Mouse (Mus musculus) thymus, adult 2 months (tissue): ENCODE data around the gene Espn. TPM values are rescaled to one million over a fixed set of nuclear protein-coding genes. Genes with fewer than 3 reads are reported as not detected.
A peak's percentile ranks its signal among the peaks of the same experiment; 100 is the strongest.

Experiments
- DNase-seq: peaks from one replicate; pipeline ENCODE4 v3.0.0; 2021
- H3K27ac ChIP-seq: fragments of 200-500 bp; 2 replicates; pipeline ENCODE4 v1.5.1; 2012; ENCODE audit warnings: low read length, control low read depth; ENCODE audit not compliant: control insufficient read depth, insufficient read depth
- H3K27me3 ChIP-seq: fragments of 200-500 bp; 2 replicates; pipeline ENCODE4 v1.6.1; 2012; ENCODE audit warnings: mild to moderate bottlenecking, low read length, moderate library complexity, mixed read lengths; ENCODE audit not compliant: control insufficient read depth, insufficient read depth
- H3K36me3 ChIP-seq: fragments of 200-500 bp; 2 replicates; pipeline ENCODE4 v1.6.1; 2012; ENCODE audit warnings: mild to moderate bottlenecking, low read length, moderate library complexity; ENCODE audit not compliant: control insufficient read depth, insufficient read depth
- H3K4me1 ChIP-seq: fragments of 200-500 bp; replicated peaks from 2 replicates; pipeline ENCODE4 v1.6.1; 2012; ENCODE audit warnings: low read length; ENCODE audit not compliant: control insufficient read depth, insufficient read depth
- H3K4me3 ChIP-seq: fragments of 200-500 bp; 2 replicates; pipeline ENCODE4 v1.5.1; 2012; ENCODE audit warnings: mild to moderate bottlenecking, low read length, control low read depth, moderate library complexity; ENCODE audit not compliant: control insufficient read depth, insufficient read depth
- CTCF ChIP-seq: fragments of 200-500 bp; IDR thresholded peaks from 2 replicates; pipeline ENCODE4 v1.5.1; 2012; ENCODE audit warnings: mild to moderate bottlenecking, control low read depth, low read length, moderate library complexity, borderline replicate concordance; ENCODE audit not compliant: control insufficient read depth, poor library complexity, insufficient read depth; ENCODE audit errors: extremely low read depth
- POLR2A ChIP-seq: fragments of 200-500 bp; IDR thresholded peaks from 2 replicates; pipeline ENCODE4 v1.6.1; 2012; ENCODE audit warnings: mild to moderate bottlenecking, low read length, control low read depth, moderate library complexity; ENCODE audit not compliant: control insufficient read depth, poor library complexity, insufficient read depth; ENCODE audit errors: extremely low read depth
- WGBS: fragments of 180-500 bp; shearing (Covaris S2); methylation state at CpG from one replicate; pipeline ENCODE4 v1.1.7; 2018; 5-methylcytosine and 5-hydroxymethylcytosine counted together
- polyA plus RNA-seq: library from polyadenylated mRNA; depleted of rRNA; stranded (reverse); fragments of >200 nt; gene quantifications from 2 replicates; pipeline ENCODE4 v1.2.3, GENCODE M21; 2012

The Espn gene
- polyA plus RNA-seq, 1 experiment: 6.5 TPM

GRCm38 (mm10) chr4:152121183-152121505 lies 31.0 kb downstream of the Espn start:
- DNase-seq: no peak
- TF ChIP-seq CTCF (no peak), POLR2A (no peak)
- Histone ChIP-seq H3K4me3 (peak overlapping the region; percentile 37), H3K36me3 (no peaks in the 10 kb centered on the region), H3K27ac (peak overlapping the region; percentile 13; the same call in 1 of the 2 replicates), H3K27me3 (peaks cover 10% of the 10 kb centered on the region; the same call in 1 of the 2 replicates), H3K4me1 (peaks cover 43% of the 10 kb centered on the region)
- 5% methylated on average over 12 of the region's 12 CpGs for WGBS

- peak overlapping the region; percentile 13; the same call in 1 of the 2 replicates for H3K27ac ChIP-seq
- peak; percentile 45 for DNase-seq
- H3K27me3 ChIP-seq: peaks cover 7% of the 10 kb centered on the region; the same call in 1 of the 2 replicates
- TF ChIP-seq CTCF (no peak), POLR2A (no peak)
- WGBS: 6% methylated on average over 31 of the region's 31 CpGs
- H3K4me3 ChIP-seq: peak overlapping the region; percentile 37
- no peaks in the 10 kb centered on the region for H3K36me3 ChIP-seq
- H3K4me1 ChIP-seq: peaks cover 46% of the 10 kb centered on the region
Measured at GRCm38 (mm10) chr4:152120311-152121182, 31.6 kb downstream of the Espn start.

GRCm38 (mm10) chr4:152119396-152120292 lies 32.5 kb downstream of the Espn start:
- Histone ChIP-seq H3K4me1 (peaks cover 38% of the 10 kb centered on the region), H3K4me3 (no peak overlapping the region), H3K27me3 (peaks cover 7% of the 10 kb centered on the region; the same call in 1 of the 2 replicates), H3K36me3 (no peaks in the 10 kb centered on the region), H3K27ac (no peak overlapping the region)
- 0 out of 2 replicates have a peak, but pooled peaks have one; percentile 33 for TF ChIP-seq CTCF
- TF ChIP-seq POLR2A: no peak
- DNase-seq: no peak
- WGBS: 59% methylated on average over 39 of the region's 39 CpGs

GRCm38 (mm10) chr4:152117538-152117937 lies 34.6 kb downstream of the Espn start:
- H3K4me3 ChIP-seq: no peak overlapping the region
- H3K4me1 ChIP-seq: peaks cover 25% of the 10 kb centered on the region
- no peak for TF ChIP-seq POLR2A
- no peak for TF ChIP-seq CTCF
- no peak overlapping the region for H3K27ac ChIP-seq
- no peak for DNase-seq
- 91% methylated on average over 9 of the region's 9 CpGs for WGBS
- peaks cover 7% of the 10 kb centered on the region; the same call in 1 of the 2 replicates for H3K27me3 ChIP-seq
- no peaks in the 10 kb centered on the region for H3K36me3 ChIP-seq

GRCm38 (mm10) chr4:152115921-152116612 lies 36.1 kb downstream of the Espn start, which contains the start of gene Tnfrsf25:
Tnfrsf25 (plus strand) TSS chr4:152115934.
- H3K4me1 ChIP-seq: peaks cover 23% of the 10 kb centered on the region
- TF ChIP-seq POLR2A (no peak), CTCF (no peak)
- WGBS: 2% methylated on average over 30 of the region's 30 CpGs
- no peak within 1 kb of the TSS for H3K27ac ChIP-seq
- peak; percentile 50 for DNase-seq
- H3K27me3 ChIP-seq: peaks cover 2% of the 10 kb centered on the region; the same call in 1 of the 2 replicates
- H3K4me3 ChIP-seq: peak within 1 kb of the TSS; percentile 46
- no peaks in the 10 kb centered on the region for H3K36me3 ChIP-seq

DNA sequence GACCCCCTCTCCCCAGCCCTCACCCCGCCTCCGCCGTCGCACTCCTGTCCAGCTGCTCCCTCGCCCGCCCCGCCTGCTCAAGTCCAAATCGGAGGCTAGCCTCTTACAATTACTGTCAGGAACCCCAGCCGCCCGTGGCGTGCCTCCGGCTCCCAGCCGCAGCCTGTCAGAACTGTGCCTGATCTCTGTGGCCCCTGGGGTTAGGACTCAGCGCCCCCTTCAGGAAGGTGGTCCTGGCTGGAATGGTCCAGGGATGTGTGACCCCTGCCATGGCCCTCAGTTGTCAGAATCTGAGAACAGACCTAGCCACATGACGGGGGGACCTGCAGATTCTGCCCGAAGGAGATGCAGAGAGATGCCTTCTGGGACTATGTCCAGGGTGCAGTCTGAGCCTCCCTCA lies 38.1 kb downstream of the Espn start:
- 96% methylated on average over 16 of the region's 16 CpGs for WGBS
- Histone ChIP-seq H3K27me3 (no peaks in the 10 kb centered on the region; the same call in 1 of the 2 replicates), H3K36me3 (no peaks in the 10 kb centered on the region), H3K4me3 (no peak overlapping the region), H3K4me1 (peaks cover 12% of the 10 kb centered on the region), H3K27ac (no peak overlapping the region)
- TF ChIP-seq POLR2A (no peak), CTCF (no peak)
- no peak for DNase-seq
